Mouse (Mus musculus) ZHBTc4 (cell line): ENCODE results near the gene Eif4g2.
A peak's percentile ranks its signal among the peaks of the same experiment; 100 is the strongest.

Experiments used
- DNase-seq: peaks from one replicate; pipeline ENCODE4 v3.0.0-alpha.2; 2011; ENCODE audit warnings: low read depth, low spot score

Gene Eif4g2

DNA sequence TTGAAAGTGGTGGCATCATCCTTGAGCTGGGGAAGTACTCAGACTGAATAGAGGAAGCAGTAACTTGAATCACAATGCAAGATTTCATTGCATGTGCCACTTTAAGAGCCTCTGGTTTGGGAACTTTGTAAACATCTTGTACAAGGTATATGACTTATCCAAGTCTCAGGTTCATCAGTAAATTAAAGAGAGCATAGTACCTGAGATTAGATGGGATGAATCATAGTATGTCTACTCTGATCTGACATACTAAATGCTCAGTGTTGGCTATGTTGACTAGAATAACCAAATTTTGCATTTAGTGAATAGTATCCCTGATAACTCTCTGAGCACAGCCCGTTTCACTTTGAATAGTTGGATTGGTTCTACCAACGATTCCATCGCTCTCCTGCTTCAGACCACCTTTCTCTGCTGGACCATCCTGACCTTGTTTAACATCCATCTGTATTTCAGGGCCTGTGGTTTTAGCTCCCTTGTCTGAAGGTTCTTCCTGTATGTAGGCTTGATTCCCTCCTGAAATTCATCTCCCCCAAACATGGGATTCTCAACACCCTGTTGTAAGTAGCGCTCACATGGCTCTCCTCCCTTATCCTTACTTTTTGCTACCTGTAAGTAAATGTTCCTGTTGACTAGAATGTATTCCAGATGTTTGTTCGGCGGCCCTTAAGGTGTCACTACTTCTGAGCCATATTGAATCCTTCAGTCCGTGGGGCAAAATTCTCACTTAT, 13.2 kb downstream of the Eif4g2 start:
- DNase-seq = no peak

DNA sequence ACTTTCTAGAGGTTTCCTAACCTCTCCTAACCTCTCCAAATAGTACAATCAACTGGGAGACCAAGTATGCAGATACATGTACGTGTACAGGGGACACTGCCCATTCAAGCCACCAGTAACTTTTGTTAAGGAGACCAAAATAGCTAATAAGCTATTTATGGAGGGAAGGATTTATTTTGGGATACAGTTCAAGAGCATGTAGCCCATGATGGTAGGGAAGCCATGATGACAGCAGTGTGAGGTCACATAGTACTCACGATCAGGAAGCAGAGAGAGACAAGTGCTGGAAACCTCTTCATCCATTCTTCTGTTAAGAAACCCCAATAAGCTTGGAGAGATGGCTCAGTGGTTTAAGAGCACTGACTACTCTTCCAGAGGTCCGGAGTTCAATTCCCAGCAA, 14.6 kb downstream of the Eif4g2 start:
- no peak for DNase-seq

- peak; percentile 56 for DNase-seq
Observed at GRCm38 (mm10) chr7:111062971-111063370, 19.9 kb downstream of the Eif4g2 start.

- DNase-seq = no peak
Observed at GRCm38 (mm10) chr7:111059527-111059926, 23.3 kb downstream of the Eif4g2 start.

DNA sequence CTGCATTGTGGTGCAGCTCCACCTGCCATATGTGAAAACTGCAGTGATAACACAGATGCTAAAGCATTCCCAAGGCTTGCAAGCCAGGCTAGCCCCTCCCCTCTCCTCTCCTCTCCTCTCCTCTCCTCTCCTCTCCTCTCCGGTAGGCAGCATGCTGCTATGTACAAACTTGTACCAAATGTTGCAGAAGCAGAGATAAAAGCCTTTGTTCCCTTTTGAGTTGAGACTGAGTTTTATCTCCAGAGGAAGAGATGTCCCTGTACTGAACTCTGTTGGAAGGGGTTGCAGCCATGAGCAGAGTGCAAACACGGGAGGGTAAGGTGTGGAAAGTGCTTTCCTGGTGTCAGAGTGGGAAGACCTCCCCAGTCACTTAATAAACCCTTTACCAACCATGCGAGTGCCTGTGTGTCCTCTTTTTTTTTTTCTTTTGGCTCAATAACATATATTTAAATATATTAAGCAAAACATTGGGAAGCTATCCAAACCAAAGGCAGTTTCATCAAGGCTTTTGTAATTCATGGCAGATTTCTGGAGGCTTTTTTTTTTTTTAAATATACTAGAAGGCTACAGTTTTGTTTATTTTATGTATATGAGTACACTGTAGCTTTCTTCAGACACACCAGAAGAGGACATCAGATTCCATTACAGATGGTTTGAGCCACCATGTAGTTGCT, 26.7 kb downstream of the Eif4g2 start:
- no peak for DNase-seq

- DNase-seq = no peak
Observed at GRCm38 (mm10) chr7:111055221-111055620, 27.6 kb downstream of the Eif4g2 start.

- peak; percentile 76 for DNase-seq
Observed at GRCm38 (mm10) chr7:111049652-111050421, 33.0 kb downstream of the Eif4g2 start.

DNA sequence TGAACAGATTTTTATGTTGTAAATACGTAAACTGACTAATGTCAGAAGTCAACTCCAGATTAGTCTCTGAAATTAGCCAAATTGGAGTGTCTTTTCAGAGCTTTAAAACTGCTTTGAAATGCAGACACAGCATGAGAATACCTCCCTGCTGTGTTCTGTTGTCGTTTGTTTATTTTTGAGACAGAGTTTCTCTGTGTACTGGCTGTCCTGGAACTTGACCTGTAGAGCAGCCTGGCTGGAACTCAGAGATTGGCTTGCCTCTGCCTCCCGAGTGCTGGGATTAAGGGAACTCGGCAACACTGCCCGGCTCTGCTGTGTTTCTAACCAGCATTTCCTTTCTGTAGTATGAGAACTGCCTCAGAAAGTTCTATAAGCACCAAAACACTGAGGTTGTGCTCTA, 33.9 kb downstream of the Eif4g2 start:
- no peak for DNase-seq

GRCm38 (mm10) chr7:111029046-111029553, 53.7 kb downstream of the Eif4g2 start:
- no peak for DNase-seq

- peak; percentile 94 for DNase-seq
Observed at GRCm38 (mm10) chr7:111028281-111029045, 54.4 kb downstream of the Eif4g2 start, which contains the start of gene Ctr9. Gene Ctr9 (plus strand): TSS chr7:111028951.

- peak; percentile 12 for DNase-seq
Observed at GRCm38 (mm10) chr7:111024912-111025311, 57.9 kb downstream of the Eif4g2 start.

- DNase-seq = peak; percentile 85
Observed at GRCm38 (mm10) chr7:111024068-111024594, 58.7 kb downstream of the Eif4g2 start.

DNA sequence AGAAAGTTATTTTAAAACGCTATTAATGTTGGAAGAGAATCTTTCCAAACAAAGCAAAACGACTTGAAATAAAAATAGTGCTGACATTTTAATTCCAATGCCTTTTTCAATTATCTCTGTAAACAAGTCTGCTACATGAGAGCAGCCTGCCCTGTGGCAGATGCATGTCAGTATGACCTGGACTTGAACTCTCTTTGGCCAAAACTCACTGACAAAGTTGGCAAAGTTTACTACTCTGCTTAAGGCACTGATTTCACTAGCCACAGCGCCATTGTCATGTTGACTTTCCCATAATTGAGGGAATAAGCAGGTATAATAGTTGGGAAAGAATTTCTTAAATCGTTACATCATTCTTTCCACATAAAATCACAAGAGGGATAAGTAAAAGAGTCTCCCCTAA, 62.0 kb downstream of the Eif4g2 start:
- no peak for DNase-seq
